Mouse (Mus musculus): Measurements from ENCODE around the gene 3110009E18Rik. TPM values are rescaled to one million over a fixed set of nuclear protein-coding genes. Genes with fewer than 3 reads are reported as not detected.

3110009E18Rik gene
- polyA plus RNA-seq, 1 experiment from 2014 or later, result 11.1 TPM

DNA sequence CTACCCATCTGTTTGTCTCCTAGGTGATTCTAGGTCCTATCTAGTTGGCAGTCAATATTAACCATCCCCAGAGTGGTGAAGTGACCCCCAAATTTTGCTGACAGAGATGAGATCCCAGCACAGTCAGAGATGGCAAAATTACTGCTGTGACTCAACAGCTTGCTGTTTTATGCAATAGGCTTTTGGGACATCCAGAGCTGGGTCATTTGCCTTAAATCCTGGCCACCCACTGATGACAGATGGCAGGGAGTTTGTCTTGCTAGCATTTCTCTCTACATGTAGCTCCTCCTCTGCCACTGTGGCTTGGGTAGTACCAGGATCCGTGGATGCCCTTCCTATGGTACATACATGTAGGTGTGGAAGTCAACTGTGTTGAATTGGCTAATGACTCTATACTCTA lies 11.4 kb downstream of the 3110009E18Rik start:
- Histone ChIP-seq H3K9ac (ENCODE audit: low read length) (no peak overlapping the region), H3K9me3 (ENCODE audit: control insufficient read depth, low read length) (0 out of 2 replicates have a peak, but pooled peaks cover 4% of the 10 kb centered on the region), H3K4me2 (ENCODE audit: low read length) (no peak overlapping the region), H3K4me1 (ENCODE audit: control insufficient read depth in 2 of 2, insufficient read depth in 2 of 2, low read length in 2 of 2) (peaks cover 2 to 8% of the 10 kb centered on the region in 2 experiments; a peak in 3 of 4 replicates), H3K36me3 (ENCODE audit: control insufficient read depth, insufficient read depth, low read length) (no peaks in the 10 kb centered on the region), H3K4me3 (ENCODE audit: control insufficient read depth in 1 of 2, insufficient read depth in 1 of 2, low read depth in 1 of 2, low read length in 2 of 2) (no peak overlapping the region), H3K27ac (replicated peaks in 1 of 2; ENCODE audit: control insufficient read depth in 1 of 2, insufficient read depth in 1 of 2, low read depth in 2 of 2, low read length in 2 of 2) (no peak overlapping the region), H3K27me3 (ENCODE audit: control insufficient read depth, insufficient read depth, low read length) (no peaks in the 10 kb centered on the region)
- 81% methylated on average over 1 of the region's 1 CpGs for WGBS
- no peak for ATAC-seq (ENCODE audit: insufficient number of reproducible peaks, insufficient read depth, low FRiP score, low read depth)

DNA sequence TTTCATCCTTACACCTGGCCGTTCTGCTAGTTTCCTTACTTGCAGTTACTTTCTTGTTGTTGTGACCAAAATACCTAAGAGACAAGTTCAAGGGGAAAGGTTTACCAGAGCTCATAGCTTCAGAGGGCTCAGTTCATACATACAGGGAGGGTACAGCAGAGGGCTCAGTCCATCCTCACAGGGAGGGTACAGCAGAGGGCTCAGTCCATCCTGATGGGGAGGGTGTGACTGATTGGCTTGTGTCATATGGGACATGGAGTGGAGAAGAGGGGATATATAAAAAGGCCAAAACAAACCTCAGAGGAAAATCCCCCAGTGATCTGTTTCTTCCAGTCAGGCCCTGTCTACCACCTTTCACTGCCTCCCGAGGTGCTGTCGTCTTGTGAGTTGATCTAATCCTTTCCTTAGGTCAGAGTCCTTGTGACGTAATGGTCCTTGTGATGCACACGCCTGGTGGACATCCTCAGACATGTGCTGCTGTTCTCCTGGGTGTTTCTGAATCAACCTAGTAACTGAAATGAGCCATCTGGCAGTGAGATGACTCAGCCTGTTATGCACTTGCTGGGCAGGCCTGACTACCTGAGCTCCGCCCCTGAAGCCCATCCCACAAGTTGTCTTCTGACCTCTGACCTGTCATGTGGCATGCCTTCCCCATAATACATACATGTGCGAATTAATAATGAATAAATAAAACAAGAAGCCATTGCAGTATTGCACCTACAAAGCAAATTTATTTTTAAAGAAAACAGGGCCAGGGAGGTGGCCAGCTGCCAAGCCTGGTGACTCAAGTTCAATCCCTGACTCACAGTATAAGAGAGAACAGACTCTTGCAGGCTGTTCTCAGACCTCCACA lies 15.2 kb downstream of the 3110009E18Rik start:
- Histone ChIP-seq H3K4me3 (ENCODE audit: control insufficient read depth in 1 of 2, insufficient read depth in 1 of 2, low read depth in 1 of 2, low read length in 2 of 2) (no peak overlapping the region), H3K36me3 (ENCODE audit: control insufficient read depth, insufficient read depth, low read length) (no peaks in the 10 kb centered on the region), H3K4me2 (ENCODE audit: low read length) (no peak overlapping the region), H3K27ac (replicated peaks in 1 of 2; ENCODE audit: control insufficient read depth in 1 of 2, insufficient read depth in 1 of 2, low read depth in 2 of 2, low read length in 2 of 2) (no peak overlapping the region), H3K9ac (ENCODE audit: low read length) (no peak overlapping the region), H3K9me3 (ENCODE audit: control insufficient read depth, low read length) (0 out of 2 replicates have a peak, but pooled peaks cover 4% of the 10 kb centered on the region), H3K4me1 (ENCODE audit: control insufficient read depth in 2 of 2, insufficient read depth in 2 of 2, low read length in 2 of 2) (peaks cover 2 to 10% of the 10 kb centered on the region in 2 experiments; a peak in 2 of 4 replicates), H3K27me3 (ENCODE audit: control insufficient read depth, insufficient read depth, low read length) (no peaks in the 10 kb centered on the region)
- 0 out of 2 replicates have a peak, but pooled peaks have one; percentile 13 for ATAC-seq (ENCODE audit: insufficient number of reproducible peaks, insufficient read depth, low FRiP score, low read depth)
- 76% methylated on average over 7 of the region's 7 CpGs for WGBS

DNA sequence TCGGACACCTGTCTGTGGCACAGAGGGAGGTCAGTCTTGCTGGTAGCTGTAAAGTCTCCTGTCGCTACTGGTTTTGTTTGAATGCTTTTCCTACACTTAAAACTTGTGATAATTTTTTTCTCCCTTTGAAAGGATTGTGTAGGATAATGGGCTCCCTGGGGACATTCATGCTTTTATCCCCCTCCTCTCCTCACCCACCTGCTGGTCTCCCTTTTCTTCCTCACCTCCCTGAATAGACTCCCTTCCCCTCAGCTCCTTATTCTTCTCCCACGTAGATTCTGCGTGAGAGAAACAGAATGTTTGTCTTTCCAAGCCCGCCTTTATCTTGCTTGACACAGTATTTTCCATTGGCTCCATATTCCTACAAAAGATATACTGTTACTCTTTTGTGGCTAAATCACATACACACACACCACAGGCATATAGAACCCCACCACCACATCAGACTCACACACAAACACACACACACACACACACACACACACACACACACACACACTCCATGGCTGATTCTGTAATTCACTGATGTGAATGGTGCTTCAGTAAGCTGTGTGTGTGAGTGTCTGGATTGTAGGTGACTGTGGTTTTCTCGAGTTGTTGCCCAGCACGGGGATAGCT lies 18.0 kb downstream of the 3110009E18Rik start:
- Histone ChIP-seq H3K4me2 (ENCODE audit: low read length) (no peak overlapping the region), H3K4me3 (ENCODE audit: control insufficient read depth in 1 of 2, insufficient read depth in 1 of 2, low read depth in 1 of 2, low read length in 2 of 2) (no peak overlapping the region), H3K27me3 (ENCODE audit: control insufficient read depth, insufficient read depth, low read length) (no peaks in the 10 kb centered on the region), H3K9me3 (ENCODE audit: control insufficient read depth, low read length) (no peaks in the 10 kb centered on the region), H3K36me3 (ENCODE audit: control insufficient read depth, insufficient read depth, low read length) (no peaks in the 10 kb centered on the region), H3K4me1 (ENCODE audit: control insufficient read depth in 2 of 2, insufficient read depth in 2 of 2, low read length in 2 of 2) (peaks cover 4 to 14% of the 10 kb centered on the region in 2 experiments; a peak in 3 of 4 replicates), H3K27ac (replicated peaks in 1 of 2; ENCODE audit: control insufficient read depth in 1 of 2, insufficient read depth in 1 of 2, low read depth in 2 of 2, low read length in 2 of 2) (no peak overlapping the region), H3K9ac (ENCODE audit: low read length) (no peak overlapping the region)
- 46% methylated on average over 7 of the region's 7 CpGs for WGBS
- ATAC-seq (ENCODE audit: insufficient number of reproducible peaks, insufficient read depth, low FRiP score, low read depth), result 0 out of 2 replicates have a peak, but pooled peaks have one; percentile 19

DNA sequence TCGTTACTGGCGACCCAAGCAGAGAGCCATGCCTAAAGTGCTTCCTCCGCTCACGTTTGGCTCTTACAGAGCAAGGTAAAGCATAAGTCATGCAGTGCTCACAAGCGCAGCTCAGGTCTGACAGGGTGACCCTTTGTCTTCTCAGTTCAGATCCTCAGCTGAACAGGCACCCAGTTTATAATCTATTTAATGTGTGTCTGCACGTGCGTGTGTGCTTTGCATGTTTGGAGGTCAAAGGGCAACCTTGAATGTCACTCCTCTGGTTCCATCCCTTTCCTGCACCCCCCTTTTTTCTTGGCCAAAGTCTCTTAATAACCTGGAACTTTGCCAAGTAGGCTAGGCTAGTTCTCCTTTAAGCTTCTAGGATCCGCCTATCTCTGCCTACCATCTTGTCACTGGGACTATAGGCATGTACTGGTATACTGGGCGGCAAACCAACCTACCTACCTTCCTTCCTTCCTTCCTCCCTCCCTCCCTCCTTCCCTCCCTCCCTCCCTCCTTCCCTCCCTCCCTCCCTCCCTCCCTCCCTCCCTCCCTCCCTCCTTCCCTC lies 19.2 kb downstream of the 3110009E18Rik start:
- H3K27me3 ChIP-seq (ENCODE audit: control insufficient read depth, insufficient read depth, low read length), result no peaks in the 10 kb centered on the region
- H3K9me3 ChIP-seq (ENCODE audit: control insufficient read depth, low read length), result no peaks in the 10 kb centered on the region
- WGBS, result 87% methylated on average over 9 of the region's 9 CpGs
- no peak overlapping the region for H3K4me3 ChIP-seq (ENCODE audit: control insufficient read depth in 1 of 2, insufficient read depth in 1 of 2, low read depth in 1 of 2, low read length in 2 of 2)
- no peak overlapping the region for H3K4me2 ChIP-seq (ENCODE audit: low read length)
- no peak for ATAC-seq (ENCODE audit: insufficient number of reproducible peaks, insufficient read depth, low FRiP score, low read depth)
- no peaks in the 10 kb centered on the region for H3K36me3 ChIP-seq (ENCODE audit: control insufficient read depth, insufficient read depth, low read length)
- no peak overlapping the region for H3K27ac ChIP-seq (replicated peaks in 1 of 2; ENCODE audit: control insufficient read depth in 1 of 2, insufficient read depth in 1 of 2, low read depth in 2 of 2, low read length in 2 of 2)
- no peak overlapping the region for H3K9ac ChIP-seq (ENCODE audit: low read length)
- peaks cover 4 to 14% of the 10 kb centered on the region in 2 experiments; a peak in 3 of 4 replicates for H3K4me1 ChIP-seq (ENCODE audit: control insufficient read depth in 2 of 2, insufficient read depth in 2 of 2, low read length in 2 of 2)

DNA sequence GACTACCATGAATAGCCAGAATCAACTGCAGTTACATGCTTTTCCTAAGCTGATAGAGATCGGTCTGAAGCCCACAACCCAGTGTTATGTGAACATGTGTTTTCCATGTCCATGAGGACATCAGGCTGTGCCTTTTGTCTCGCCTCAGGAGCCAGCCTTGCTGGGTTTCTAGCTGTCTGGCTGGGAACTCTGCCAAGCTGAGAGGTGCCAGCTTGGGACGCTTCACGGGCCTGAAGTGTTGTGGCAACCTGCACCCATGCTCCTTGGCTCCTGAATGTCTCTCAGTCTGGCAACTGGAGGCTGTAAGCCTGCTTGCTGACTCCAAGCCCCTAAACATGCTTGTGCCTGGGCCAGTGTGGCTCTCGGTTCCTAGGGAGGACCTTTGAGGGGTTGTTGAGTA lies 21.6 kb downstream of the 3110009E18Rik start:
- no peaks in the 10 kb centered on the region for H3K36me3 ChIP-seq (ENCODE audit: control insufficient read depth, insufficient read depth, low read length)
- WGBS, result 45% methylated on average over 5 of the region's 5 CpGs
- H3K9ac ChIP-seq (ENCODE audit: low read length), result no peak overlapping the region
- no peak for ATAC-seq (ENCODE audit: insufficient number of reproducible peaks, insufficient read depth, low FRiP score, low read depth)
- no peaks in the 10 kb centered on the region for H3K9me3 ChIP-seq (ENCODE audit: control insufficient read depth, low read length)
- H3K27me3 ChIP-seq (ENCODE audit: control insufficient read depth, insufficient read depth, low read length), result no peaks in the 10 kb centered on the region
- H3K27ac ChIP-seq (replicated peaks in 1 of 2; ENCODE audit: control insufficient read depth in 1 of 2, insufficient read depth in 1 of 2, low read depth in 2 of 2, low read length in 2 of 2), result no peak overlapping the region
- H3K4me3 ChIP-seq (ENCODE audit: control insufficient read depth in 1 of 2, insufficient read depth in 1 of 2, low read depth in 1 of 2, low read length in 2 of 2), result no peak overlapping the region
- H3K4me2 ChIP-seq (ENCODE audit: low read length), result no peak overlapping the region
- peaks cover 2 to 4% of the 10 kb centered on the region in 2 experiments; a peak in 3 of 4 replicates for H3K4me1 ChIP-seq (ENCODE audit: control insufficient read depth in 2 of 2, insufficient read depth in 2 of 2, low read length in 2 of 2)

DNA sequence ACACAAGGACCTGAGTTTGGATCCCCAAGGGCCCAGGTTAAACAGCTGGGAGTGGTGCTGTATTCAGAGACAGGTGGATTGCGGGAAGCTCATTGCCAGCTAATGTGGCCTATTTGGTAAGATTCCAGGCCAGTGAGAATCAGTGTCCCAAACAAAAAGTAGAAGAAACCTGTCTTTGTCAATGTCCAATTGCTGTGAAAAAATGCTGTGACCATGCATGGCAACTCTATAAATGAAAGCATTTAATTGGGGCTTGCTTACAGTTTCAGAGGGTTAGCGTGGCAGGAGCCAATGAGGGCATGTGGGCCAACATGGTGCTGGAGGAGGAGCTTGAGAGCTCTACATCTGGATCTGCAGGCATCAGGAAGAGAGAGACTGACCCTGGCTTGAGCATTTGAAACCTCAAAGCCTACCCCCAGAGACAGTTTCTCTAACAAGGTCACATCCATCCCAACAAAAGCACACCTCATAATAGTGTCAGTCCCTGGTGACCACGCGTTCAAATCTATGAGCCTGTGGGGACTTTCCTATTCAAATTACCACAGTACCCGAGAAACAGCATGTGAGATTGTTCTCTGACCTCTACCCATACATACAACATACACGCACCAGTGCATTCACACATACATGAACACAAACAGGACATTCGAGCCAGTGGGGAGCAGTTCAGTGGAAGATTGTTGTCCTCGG lies 24.7 kb downstream of the 3110009E18Rik start:
- Histone ChIP-seq H3K9ac (ENCODE audit: low read length) (no peak overlapping the region), H3K4me1 (ENCODE audit: control insufficient read depth in 2 of 2, insufficient read depth in 2 of 2, low read length in 2 of 2) (peaks cover 2 to 4% of the 10 kb centered on the region in 2 experiments; a peak in 3 of 4 replicates), H3K36me3 (ENCODE audit: control insufficient read depth, insufficient read depth, low read length) (no peaks in the 10 kb centered on the region), H3K4me3 (ENCODE audit: control insufficient read depth in 1 of 2, insufficient read depth in 1 of 2, low read depth in 1 of 2, low read length in 2 of 2) (no peak overlapping the region), H3K27ac (replicated peaks in 1 of 2; ENCODE audit: control insufficient read depth in 1 of 2, insufficient read depth in 1 of 2, low read depth in 2 of 2, low read length in 2 of 2) (no peak overlapping the region), H3K9me3 (ENCODE audit: control insufficient read depth, low read length) (no peaks in the 10 kb centered on the region), H3K27me3 (ENCODE audit: control insufficient read depth, insufficient read depth, low read length) (no peaks in the 10 kb centered on the region), H3K4me2 (ENCODE audit: low read length) (no peak overlapping the region)
- no peak for ATAC-seq (ENCODE audit: insufficient number of reproducible peaks, insufficient read depth, low FRiP score, low read depth)
- 84% methylated on average over 8 of the region's 8 CpGs for WGBS

DNA sequence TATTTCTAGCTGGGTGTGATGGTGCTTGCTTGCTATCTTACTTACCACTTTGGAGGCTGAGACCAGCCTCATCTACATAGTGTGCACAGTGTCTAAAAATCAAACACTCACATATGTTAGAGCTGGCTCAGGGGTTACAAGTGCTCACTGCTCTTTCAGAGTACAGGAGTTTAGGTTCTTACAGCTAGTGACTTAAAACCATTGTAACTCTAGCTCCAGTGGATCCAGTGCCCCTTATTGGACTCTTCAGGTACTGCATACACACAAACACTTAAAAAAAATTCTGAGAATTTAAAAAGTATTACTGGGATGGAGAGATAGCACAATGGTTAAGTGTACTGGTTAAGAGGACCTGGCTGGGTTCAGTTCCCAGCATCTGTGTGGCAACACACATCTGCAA lies 26.0 kb downstream of the 3110009E18Rik start:
- ATAC-seq (ENCODE audit: insufficient number of reproducible peaks, insufficient read depth, low FRiP score, low read depth), result no peak
- Histone ChIP-seq H3K27me3 (ENCODE audit: control insufficient read depth, insufficient read depth, low read length) (no peaks in the 10 kb centered on the region), H3K4me3 (ENCODE audit: control insufficient read depth in 1 of 2, insufficient read depth in 1 of 2, low read depth in 1 of 2, low read length in 2 of 2) (no peak overlapping the region), H3K36me3 (ENCODE audit: control insufficient read depth, insufficient read depth, low read length) (no peaks in the 10 kb centered on the region), H3K27ac (replicated peaks in 1 of 2; ENCODE audit: control insufficient read depth in 1 of 2, insufficient read depth in 1 of 2, low read depth in 2 of 2, low read length in 2 of 2) (no peak overlapping the region), H3K9ac (ENCODE audit: low read length) (no peak overlapping the region), H3K4me1 (ENCODE audit: control insufficient read depth in 2 of 2, insufficient read depth in 2 of 2, low read length in 2 of 2) (peaks cover 2 to 4% of the 10 kb centered on the region in 2 experiments; a peak in 3 of 4 replicates), H3K4me2 (ENCODE audit: low read length) (no peak overlapping the region), H3K9me3 (ENCODE audit: control insufficient read depth, low read length) (no peaks in the 10 kb centered on the region)

Data from heart, embryonic 14.5 days (tissue).